Mouse (Mus musculus) erythroblast, embryonic 14.5 days (primary cell): ENCODE measurements around the gene Gtf2f1.

ENCODE experiments used
- GATA1 ChIP-seq: IDR thresholded peaks from 2 replicates; pipeline ENCODE4 v1.6.1; 2012; ENCODE audit warnings: low read length, inconsistent platforms, mixed read lengths
- TAL1 ChIP-seq: IDR thresholded peaks from 3 replicates; pipeline ENCODE4 v1.6.1; 2012; ENCODE audit warnings: low read length, inconsistent platforms, mixed read lengths

GRCm38 (mm10) chr17:56961880-56962279 lies 49.2 kb downstream of the Gtf2f1 start:
- TF ChIP-seq TAL1 (no peak), GATA1 (no peak)
